Mouse (Mus musculus) right cerebral cortex, postnatal 4 days (tissue): ENCODE results near the gene Slit1.

ENCODE experiments used
- DNase-seq: peaks from one replicate; pipeline ENCODE4 v3.0.0-alpha.2; 2022

Gene Slit1

DNA sequence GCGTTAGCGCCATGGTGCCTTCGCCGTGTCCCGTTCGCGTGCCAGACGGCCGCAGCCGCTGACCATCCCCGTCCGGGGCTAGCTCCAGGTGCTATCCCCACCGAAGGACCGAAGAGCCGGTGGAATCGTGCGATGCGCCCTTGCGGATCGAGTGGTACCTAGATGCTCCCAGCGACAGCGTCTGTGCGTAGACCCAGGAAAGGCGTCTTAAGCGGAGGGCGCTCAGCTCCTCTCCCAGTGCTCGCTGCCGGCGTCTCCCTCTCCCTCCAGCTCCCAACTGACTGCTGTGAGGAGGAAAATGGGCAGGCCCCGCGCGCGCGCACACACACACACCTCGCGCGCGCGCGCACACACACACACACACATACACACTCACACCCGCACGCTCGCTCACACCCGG lies at the start of gene Slit1:
Gene Slit1 (minus strand): TSS at position 270 of the 400 bp plus-strand sequence.
- DNase-seq = peak; percentile 79

GRCm38 (mm10) chr19:41792934-41793486 lies 49.5 kb upstream of the Slit1 start:
- DNase-seq = no peak

GRCm38 (mm10) chr19:41791384-41791783 lies 47.9 kb upstream of the Slit1 start:
- no peak for DNase-seq

DNA sequence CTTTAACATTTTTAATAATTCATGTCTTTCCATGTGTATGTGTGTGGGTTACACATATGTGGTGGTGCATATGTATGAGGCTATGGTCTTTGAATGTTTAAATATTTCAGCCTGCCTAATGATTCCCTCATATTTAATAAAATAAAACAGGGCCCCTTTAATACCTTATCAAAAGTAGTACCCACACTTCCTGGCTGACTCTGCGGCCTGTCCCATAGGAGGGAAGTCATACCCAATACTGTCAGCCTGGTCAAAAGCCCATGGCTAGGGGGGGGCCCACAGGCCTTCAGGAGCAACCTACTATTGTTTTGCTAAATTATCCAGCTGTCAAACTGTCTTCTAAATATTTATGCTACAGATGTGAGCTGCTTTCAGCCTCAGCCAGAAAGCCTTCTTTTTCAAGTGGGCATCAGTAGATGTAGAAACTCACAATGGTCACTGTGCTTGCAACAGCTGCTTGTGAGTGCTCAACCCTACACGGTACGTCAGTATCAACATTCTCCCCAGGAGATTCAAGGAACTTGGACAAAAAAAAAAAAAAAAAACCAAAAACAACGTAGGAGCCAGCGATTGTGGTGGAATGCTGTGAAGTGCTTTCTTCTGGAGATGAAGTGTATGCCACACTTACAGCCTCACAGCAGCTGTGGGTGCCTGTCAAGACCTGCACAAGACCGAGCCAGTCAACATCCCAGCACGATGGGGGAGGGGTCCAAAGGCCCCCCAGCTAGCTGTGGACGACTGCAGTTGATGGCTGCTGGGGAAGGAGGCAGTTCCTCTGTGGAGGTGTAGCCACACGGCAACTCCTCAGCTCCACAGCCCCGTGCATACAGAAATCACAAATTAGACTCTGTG lies 45.9 kb upstream of the Slit1 start:
- no peak for DNase-seq

- DNase-seq = no peak
These were observed 43.4 kb upstream of the Slit1 start for GRCm38 (mm10) chr19:41786896-41787295.

DNA sequence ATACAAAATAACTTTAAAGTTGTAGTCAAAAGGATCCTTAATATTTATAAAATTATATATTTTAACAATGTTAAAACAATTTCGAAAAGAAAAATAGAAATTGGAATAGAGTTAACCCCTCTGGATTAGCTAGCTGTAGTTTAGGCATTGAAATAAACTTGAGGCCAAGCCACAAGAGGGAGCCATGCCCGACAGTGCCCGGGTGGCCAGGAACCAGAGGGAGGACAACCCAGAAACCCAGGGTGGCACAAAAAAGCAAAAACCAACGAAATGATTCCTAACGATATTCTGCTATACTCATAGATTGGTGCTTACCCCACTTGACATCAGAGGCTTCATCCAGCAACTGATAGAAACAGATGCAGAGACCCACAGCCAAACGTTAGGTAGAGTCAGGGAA lies 34.0 kb upstream of the Slit1 start:
- no peak for DNase-seq

DNA sequence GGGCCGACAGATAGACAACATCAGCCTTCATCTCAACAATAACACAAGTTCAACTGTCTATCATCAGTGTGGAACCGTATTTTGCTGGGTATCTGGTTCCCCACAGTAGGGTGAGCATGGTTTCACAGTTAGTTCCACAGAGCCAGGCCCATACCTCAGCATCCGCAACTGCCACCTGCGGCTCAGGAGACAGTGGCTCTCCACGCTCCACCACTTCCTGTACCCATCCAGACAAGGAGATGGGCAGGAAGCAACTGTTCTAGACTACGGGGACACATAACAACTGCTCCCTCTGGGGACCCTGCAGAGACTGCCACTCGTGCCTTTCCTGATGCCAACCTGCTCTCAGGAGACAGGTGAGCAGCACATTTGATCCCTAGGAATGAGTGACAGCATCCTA lies 25.2 kb upstream of the Slit1 start:
- DNase-seq = no peak

GRCm38 (mm10) chr19:41766628-41767027 lies 23.2 kb upstream of the Slit1 start:
- DNase-seq = no peak

DNA sequence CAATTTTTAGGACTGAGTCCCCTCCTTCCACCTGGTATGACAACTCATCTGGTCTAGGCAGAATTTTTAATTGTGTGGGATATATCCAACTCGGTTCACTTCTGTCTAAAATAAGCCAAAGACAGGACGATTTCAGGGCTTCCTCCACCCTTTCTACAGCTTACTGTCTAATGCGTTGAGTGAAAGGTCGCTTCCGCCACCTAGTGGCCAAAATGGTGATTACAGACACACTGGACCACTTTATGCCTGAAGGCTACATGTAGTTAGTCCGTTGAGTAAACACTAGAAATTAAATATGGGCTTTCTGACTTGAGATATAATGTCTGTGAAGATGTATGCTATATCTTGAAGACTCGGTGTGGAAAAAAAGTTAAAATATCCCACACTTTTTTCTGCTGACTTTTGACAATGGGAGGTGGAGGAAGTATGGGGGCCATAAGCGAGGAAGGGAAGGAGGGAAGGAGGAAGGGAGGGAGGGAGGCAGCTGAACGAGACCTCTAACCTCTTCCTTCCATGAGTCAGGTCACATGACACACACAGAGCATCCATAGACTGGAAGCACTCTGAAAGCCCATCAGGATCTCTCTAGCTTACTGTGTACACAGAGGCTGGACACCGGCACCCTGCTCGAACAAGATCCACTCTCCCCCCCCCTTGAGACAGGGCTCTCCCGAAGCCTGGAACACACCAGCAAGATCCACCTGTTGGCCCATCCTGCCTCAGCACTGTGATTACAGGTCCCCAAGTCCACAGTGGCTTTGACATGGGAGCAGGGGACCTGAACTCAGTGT lies 20.6 kb upstream of the Slit1 start:
- DNase-seq = peak; percentile 97

- no peak for DNase-seq
These were observed 18.1 kb upstream of the Slit1 start for GRCm38 (mm10) chr19:41761529-41761928.

- no peak for DNase-seq
These were observed 16.3 kb upstream of the Slit1 start for GRCm38 (mm10) chr19:41759765-41760164.

- DNase-seq = no peak
These were observed 15.8 kb upstream of the Slit1 start for GRCm38 (mm10) chr19:41759270-41759669.

DNA sequence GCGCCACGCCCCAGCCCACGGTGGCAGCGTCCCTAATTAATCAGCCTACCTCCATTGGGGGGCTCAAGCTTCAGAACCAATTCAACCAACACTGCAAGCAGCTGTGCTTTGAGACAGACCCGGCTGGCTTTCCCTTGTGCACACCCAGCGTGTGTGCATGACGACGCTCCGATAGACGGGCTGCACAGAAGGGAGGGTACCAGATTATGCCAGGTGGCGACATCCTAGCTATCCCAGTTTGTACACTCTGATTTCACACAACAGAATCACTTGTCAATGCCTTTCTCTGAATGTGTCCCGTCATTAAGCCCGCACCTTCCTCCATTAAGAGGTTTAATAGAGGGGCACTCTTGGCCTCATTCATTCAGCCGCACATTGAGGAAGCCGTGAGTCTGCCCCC lies 11.3 kb upstream of the Slit1 start:
- DNase-seq = no peak

- DNase-seq = no peak
These were observed 8.4 kb upstream of the Slit1 start for GRCm38 (mm10) chr19:41751906-41752305.

DNA sequence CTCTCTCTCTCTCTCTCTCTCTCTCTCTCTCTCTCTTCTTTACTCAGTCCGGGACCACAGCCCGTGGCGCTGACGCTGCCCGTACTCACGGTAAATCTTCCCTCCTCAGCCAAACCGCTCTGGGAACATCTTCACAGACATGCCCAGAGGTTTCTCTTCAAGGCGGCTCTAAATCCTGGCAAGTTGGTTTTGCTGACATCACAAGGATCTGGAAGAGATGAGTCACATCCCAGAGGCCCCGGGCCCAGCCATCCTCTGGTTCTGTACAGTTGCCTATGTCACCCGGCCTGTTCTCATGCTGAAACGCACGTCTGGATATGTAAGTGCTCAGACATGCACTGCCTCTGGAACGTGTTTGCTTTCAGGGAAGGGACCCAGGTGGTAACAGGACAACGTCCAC lies 4.0 kb upstream of the Slit1 start:
- no peak for DNase-seq

- DNase-seq = peak; percentile 66
These were observed 2.6 kb upstream of the Slit1 start for GRCm38 (mm10) chr19:41745941-41746557.

DNA sequence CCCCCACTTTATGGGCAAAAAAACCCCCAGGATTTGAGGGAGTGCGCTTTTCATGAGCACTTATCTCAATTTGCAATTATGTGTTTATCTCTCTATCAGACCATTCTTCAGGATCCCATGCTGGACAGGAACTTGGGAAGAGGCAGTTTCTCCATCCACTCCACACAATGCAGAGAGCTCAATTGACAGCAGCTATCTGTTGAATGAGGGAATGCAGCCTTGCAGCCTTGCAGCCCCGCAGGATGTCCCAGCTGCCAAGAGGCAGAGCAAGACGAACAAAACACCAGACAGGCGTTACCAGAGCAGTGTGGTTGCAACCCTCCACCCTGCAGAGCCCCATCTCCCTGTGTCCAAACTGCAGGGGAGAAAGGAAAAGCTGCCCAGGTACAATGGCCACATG lies 4.6 kb downstream of the Slit1 start:
- DNase-seq = no peak

DNA sequence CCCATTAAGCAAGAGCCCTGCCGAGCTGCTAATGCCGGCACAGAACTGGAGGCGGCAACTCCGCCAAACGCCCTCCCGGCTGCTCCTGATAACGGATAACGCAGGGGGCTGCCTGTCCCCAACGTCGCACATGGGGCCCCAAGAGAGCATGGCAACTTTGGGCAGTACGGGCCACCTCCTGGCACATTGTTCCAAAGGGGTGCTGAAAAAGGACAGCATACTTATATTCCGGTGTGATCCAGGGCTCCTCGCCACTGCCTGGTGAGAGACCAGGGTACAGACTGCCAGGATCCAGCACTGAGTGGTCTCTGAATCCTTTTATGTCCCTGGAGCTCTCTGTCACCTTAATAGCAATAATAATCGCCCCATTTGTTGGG lies 5.0 kb downstream of the Slit1 start:
- no peak for DNase-seq

DNA sequence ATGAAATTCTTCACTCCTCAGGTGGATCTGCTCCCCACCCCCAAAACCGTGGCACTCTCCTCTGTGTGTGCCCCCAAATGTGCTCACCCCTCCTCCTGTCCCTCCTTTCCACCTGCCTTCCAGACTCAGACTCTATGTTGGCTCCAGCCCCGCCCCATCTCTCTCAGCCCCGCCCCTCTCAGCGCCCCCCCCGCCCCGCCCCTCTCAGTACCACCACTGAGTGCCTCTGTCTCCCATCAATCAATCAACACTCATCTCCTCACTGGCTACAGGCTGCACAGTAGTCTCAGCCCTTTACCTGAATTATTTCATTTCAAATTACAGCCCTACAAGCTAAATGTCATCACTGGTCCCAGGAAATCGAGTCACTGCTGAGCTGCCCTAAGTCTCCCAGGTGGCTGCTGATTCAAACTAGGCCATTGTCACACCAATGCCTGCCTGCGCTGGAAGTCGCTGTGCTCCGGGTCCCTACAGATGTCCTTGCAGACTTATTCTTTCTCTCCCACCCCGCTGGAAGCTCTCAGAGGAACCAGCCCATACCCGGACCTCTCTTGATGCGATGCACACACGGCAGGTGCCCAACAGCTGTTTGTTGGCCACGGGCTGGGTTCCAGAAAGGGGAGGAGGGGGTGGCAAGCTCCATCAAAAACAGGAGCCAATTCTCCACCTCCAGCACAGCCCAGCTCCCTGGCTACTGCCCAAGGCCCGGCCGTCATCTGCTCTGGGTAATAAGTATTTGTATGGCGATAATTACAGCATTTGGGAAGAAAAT lies 5.6 kb downstream of the Slit1 start:
- peak; percentile 67 for DNase-seq

- no peak for DNase-seq
These were observed 8.8 kb downstream of the Slit1 start for GRCm38 (mm10) chr19:41734685-41735084.

GRCm38 (mm10) chr19:41725491-41725890 lies 18.0 kb downstream of the Slit1 start:
- DNase-seq = no peak

- DNase-seq = no peak
These were observed 18.5 kb downstream of the Slit1 start for GRCm38 (mm10) chr19:41724831-41725470.
